Mouse (Mus musculus): Measurements from ENCODE around the gene Sfrp4.

GRCm38 (mm10) chr13:19640203-19640851 is 17.4 kb downstream of the Sfrp4 start:
- TF ChIP-seq CTCF (IDR thresholded peaks at IDR 0.05; ENCODE audit: insufficient read depth, low read depth, low read length): no peak
- no peak for TF ChIP-seq POLR2A (IDR thresholded peaks at IDR 0.05; ENCODE audit: insufficient read depth, low read depth, low read length)

Data from olfactory bulb, adult 2 months (tissue).